Mouse (Mus musculus) bone marrow macrophage, adult 2 months (primary cell): ENCODE measurements around the gene Abcf3.

Experiments
- CTCF ChIP-seq: IDR thresholded peaks from 2 replicates; pipeline ENCODE4 v1.5.1; 2012; ENCODE audit warnings: low read depth, mild to moderate bottlenecking, low read length, moderate library complexity
- POLR2A ChIP-seq: IDR thresholded peaks from 2 replicates; pipeline ENCODE4 v1.6.1; 2012; ENCODE audit warnings: mild to moderate bottlenecking, low read depth, low read length, borderline replicate concordance

- TF ChIP-seq CTCF (no peak), POLR2A (no peak)
These were observed 52.1 kb downstream of the Abcf3 start for GRCm38 (mm10) chr16:20600511-20600910.
